Mouse (Mus musculus) liver, embryonic 14.5 days (tissue): ENCODE data around the gene Timeless.

ENCODE experiments used
- CTCF ChIP-seq: IDR thresholded peaks from 2 replicates; pipeline ENCODE4 v1.5.1; 2016; ENCODE audit warnings: antibody characterized with exemption, low read depth, control low read depth
- EP300 ChIP-seq: IDR thresholded peaks from 2 replicates; pipeline ENCODE4 v1.6.1; 2016; ENCODE audit warnings: antibody characterized with exemption, low read depth

DNA sequence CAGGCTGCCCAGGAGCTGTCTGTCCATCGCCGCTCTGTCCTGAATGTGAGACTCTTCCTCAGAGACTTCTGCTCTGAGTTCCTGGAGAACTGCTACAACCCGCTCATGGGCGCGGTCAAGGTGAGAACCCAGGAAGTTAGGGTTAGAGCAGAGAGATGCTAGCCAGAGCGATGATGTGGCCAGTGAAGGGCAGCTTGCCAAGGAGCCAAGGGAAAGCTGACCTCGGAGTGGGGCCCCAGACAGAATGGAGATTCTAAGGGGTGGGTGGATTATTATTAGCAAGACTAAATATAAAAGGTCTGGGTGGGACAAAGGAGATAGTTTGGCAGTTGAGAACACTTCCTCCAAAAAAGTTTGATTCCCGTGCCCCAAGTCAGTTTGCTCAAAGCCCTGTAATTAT lies 11.4 kb downstream of the Timeless start:
- TF ChIP-seq EP300 (no peak), CTCF (no peak)
